Mouse (Mus musculus) kidney, adult 11 months (tissue): ENCODE results near the gene Ptprcap.
"Not testable (repeated sequence)": the region's sequence is repeated elsewhere in the genome, so short reads cannot be mapped to it uniquely, and the experiment has no call there.

Experiments used
- DNase-seq: peaks from one replicate; pipeline ENCODE4 v3.0.0; 2022

The Ptprcap gene

GRCm38 (mm10) chr19:4153232-4153654, at the start of gene Ptprcap:
TSS of gene Ptprcap (plus strand) at chr19:4153604.
- no peak for DNase-seq

- DNase-seq = no peak
Observed at GRCm38 (mm10) chr19:4103792-4104191, 49.6 kb upstream of the Ptprcap start.

DNA sequence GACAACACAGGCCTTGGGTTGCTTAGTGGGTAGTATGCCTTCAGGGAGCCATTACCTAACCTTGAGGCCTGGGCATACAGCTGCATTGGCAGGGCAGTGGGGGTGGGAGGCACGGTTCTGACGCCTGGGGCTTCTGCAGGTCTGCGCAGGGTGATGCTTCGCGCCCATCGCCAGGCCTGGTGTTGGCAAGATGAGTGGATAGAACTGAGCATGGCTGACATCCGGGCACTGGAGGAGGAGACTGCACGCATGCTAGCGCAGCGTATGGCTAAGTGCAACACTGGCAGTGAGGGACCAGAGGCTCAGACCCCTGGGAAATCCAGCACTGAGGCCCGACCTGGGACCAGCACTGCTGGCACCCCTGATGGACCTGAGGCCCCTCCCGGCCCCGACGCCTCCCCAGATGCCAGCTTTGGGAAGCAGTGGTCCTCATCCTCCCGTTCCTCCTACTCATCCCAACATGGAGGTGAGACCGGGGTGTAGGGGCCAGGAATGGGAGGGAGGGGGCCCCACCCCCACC, 48.7 kb upstream of the Ptprcap start:
- DNase-seq = no peak

DNA sequence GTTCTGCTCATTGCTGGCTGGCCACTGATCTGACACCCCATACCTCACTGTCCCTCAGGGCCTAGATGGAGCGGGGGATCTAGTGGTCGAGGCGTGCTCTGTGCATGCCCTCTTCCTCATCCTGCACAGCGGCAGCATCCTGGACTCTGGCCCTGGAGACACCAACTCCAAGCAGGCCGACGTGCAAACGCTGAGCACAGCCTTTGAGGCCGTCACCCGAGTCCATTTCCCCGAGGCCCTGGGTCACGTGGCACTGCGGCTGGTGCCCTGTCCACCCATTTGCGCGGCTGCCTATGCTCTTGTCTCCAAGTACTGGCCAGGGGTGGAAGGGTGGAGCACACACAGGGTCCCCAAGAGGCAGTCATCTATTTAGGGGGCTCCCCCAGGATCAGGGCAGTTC, 46.8 kb upstream of the Ptprcap start:
- no peak for DNase-seq

DNA sequence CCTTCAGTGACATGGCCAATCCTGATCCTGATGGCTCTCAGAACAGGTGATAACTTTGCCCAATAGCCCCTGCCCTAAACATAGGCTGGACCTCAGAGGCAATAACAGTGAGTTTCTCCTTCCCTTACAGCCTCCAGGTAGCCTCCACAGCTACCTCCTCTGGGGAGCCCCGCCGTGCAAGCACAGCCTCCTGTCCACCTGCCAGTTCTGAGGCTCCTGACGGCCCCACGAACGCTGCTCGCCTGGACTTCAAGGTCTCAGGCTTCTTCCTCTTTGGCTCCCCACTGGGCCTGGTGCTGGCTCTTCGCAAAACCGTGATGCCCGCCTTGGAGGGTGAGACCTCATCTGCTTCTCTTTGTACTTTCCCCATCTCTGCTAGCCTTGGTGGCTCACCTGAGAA, 44.9 kb upstream of the Ptprcap start:
- DNase-seq = no peak

- DNase-seq = no peak
Observed at GRCm38 (mm10) chr19:4112063-4112960, 41.1 kb upstream of the Ptprcap start.

GRCm38 (mm10) chr19:4113186-4113805, 40.1 kb upstream of the Ptprcap start:
- DNase-seq = peak; percentile 85

- DNase-seq = peak; percentile 63
Observed at GRCm38 (mm10) chr19:4113806-4114230, 39.6 kb upstream of the Ptprcap start.

- DNase-seq = no peak
Observed at GRCm38 (mm10) chr19:4114551-4114950, 38.9 kb upstream of the Ptprcap start.

- no peak for DNase-seq
Observed at GRCm38 (mm10) chr19:4115144-4115543, 38.3 kb upstream of the Ptprcap start.

- no peak for DNase-seq
Observed at GRCm38 (mm10) chr19:4115816-4116215, 37.6 kb upstream of the Ptprcap start.

GRCm38 (mm10) chr19:4117006-4117405, 36.4 kb upstream of the Ptprcap start:
- no peak for DNase-seq

GRCm38 (mm10) chr19:4118350-4118749, 35.1 kb upstream of the Ptprcap start:
- no peak for DNase-seq

DNA sequence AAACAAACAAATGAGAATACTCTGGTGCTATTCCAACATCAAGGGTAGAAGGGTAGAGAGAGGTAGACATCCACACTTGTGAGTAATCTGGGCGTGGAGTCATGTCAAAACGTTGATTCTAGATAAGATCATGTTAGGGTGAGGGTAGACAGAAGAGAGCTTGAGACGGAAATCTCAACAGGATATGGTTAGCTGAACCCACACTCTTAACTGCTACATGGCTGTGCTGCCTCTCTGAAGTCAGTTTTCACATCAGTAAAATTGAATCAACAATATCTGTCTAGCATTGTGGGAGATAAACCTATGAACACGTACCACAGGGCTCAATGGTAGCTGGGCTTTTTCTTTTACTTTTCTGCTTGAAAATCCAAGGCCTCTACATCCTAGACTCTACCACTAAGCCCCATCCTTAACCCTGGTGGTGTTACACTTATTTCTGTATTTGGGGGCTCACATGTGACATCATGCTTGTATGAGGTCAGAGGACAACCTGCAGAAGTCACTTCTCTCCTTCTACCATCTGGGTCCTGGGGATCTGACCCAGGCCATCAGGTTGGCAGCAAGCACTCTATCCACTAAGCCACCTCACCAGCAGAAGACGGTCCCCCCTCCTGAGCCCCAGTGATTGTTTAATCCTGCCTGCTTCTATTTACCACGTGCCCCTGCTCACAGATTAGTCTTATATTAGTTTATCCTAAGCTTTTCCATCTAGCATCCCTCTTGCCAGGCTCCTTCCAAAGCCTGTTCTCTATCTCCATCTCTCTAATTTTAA, 33.5 kb upstream of the Ptprcap start:
- DNase-seq = no peak

- DNase-seq = no peak
Observed at GRCm38 (mm10) chr19:4120496-4120895, 32.9 kb upstream of the Ptprcap start.

DNA sequence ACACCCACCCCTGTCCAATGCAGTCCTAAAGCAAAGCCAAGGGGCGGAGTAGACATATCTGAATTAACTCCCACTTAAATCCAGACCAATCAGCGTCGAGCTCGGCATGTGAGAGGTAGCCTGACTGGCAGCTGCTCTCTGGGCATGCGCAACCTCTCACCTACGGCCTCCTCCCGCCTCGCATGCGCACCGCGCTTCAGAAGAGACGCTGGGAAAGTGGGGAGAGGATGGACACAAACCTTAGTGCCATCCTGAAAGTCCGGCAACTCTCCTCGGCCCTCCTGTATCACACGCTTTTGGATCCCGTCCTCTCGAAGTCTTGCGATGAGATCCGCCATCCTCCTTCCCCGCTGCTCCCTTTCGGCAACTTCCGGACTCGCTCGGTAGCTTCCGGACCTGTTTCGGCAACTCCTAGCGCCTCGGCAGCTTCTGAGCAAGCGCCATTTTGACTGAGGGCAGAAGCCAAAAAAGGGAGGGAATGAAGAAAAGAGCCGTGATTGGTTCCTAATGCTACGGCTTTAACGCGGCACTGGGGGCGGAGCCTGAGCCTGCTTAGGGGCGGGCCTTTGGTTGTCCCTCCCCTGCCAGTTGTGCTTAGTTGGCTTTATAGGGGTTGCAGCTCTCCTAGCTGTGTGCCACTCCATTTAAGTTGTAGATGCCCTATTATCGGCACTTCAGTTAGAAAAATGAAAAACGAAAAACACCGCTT, 32.2 kb upstream of the Ptprcap start:
- DNase-seq = peak; percentile 99

DNA sequence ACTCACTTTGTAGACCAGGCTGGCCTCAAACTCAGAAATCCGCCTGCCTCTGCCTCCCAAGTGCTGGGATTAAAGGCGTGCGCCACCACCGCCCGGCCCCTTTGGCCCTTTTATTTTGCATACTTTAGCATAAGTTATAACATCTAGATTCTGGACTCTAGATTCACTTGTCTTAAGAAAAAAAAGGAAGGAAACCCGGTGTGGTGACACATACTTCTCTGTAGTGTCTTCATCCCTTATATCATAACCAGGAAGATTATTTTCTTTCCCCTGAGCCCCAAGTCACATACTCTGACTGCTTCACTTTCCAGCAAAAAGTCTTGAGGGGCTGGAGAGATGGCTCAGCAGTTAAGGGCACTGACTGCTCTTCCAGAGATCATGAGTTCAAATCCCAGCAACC, 31.5 kb upstream of the Ptprcap start:
- DNase-seq = not testable (repeated sequence)

DNA sequence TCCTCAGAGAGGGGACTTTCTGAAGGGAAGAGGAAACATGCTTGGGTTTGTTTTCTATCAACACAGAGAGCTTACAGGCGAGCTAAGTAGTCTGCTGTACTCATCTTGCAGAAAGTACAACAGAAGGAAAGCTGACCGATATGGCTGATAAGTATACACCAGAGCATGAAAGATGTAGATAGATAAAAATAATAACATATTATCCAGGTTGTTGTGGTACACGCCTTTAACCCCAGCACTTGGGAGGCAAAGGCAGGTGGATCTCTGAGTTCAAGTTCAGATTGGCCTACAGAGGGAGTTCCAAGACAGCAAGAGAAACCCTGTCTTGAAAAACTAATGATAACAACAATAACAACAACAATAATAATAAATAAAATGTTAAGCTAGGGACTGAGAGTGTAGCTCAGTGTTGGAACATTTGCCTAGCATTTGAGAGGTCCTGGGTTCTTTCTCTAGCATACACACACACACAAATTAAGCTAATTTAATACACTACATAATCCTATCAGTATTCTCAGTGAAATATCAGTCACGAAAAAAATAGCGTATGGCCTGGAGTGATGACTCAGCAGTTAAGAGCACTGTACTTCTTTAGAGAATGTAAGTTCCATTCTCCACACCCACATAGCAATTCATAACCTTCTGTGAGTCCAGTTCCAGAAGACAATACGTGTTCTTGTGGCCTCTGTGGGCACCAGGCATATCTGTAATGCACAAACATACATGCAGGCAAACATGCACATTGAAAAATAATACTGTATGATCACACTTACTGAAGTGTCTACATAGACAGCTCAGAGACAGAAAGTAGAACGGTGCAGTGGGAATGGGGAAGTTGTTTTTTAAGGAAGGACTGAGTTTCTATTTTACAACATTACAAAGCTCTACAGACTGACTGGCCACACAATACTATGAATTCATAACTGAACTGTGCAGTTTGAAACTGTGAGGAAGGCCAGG, 30.7 kb upstream of the Ptprcap start:
- no peak for DNase-seq

GRCm38 (mm10) chr19:4124432-4124831, 29.0 kb upstream of the Ptprcap start:
- no peak for DNase-seq

DNA sequence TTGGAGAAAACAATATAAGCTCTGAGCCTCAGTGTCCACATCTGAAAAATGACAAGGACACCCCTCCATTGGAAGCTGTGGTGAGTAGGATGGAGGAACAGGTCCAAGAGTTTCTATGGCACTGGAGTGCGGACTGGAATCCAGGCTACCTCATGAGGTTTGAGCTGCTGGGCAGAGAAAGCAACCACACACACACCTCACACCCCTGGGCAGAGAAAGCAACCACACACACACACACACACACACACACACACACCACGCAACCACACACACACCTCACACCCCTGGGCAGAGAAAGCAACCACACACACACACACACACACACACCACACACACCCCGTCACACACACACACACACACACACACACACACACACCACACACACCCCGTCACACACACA, 28.1 kb upstream of the Ptprcap start:
- DNase-seq = not testable (repeated sequence)
